Mouse (Mus musculus) CH12F3 (cell line): ENCODE results near the gene Il2rg.

Experiments used
- in situ Hi-C: fragments of 300-500 bp; cut with MboI; formaldehyde crosslinking; loops from 2 replicates; pipeline ENCODE4 v1.14.3; 2020; ENCODE audit warnings: low sequenced_read_pairs

Gene Il2rg

DNA sequence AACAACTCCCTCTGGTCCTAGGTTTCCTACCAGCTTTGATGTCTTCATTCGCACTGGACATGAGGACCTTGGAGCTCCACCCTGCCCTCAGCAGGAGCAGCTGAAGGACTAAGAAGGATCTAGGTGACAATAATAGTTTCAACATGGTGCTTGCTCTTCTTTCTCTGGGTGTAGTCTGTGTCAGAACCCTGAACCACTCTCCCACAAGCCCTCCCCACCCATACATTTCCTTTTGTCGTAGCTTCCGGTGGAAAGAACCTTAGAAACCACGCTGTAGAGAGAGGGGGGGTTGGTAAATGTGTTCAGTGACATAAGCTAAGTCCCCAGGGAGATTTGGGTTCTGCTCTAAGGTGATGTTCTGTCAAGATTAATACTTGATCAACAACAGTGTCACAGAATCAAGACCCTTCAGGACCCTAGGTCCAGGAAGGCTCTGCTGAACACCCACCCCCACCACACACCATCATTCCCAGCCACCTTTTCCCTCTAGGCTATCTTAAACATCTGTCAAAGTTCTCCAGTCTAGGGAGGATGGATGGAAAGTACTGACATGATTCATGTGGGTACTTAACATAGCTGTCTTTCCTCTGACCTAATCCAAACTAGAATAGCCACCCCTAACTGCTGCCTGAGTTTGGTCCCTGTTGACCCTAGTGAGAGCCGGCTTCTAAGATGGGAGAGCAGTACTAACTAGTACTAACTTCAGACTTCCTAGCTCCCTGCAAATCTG is at the start of gene Il2rg:
Gene Il2rg (minus strand): TSS at position 231 of the 730 bp plus-strand sequence.
- in situ Hi-C loops = no loop called here

DNA sequence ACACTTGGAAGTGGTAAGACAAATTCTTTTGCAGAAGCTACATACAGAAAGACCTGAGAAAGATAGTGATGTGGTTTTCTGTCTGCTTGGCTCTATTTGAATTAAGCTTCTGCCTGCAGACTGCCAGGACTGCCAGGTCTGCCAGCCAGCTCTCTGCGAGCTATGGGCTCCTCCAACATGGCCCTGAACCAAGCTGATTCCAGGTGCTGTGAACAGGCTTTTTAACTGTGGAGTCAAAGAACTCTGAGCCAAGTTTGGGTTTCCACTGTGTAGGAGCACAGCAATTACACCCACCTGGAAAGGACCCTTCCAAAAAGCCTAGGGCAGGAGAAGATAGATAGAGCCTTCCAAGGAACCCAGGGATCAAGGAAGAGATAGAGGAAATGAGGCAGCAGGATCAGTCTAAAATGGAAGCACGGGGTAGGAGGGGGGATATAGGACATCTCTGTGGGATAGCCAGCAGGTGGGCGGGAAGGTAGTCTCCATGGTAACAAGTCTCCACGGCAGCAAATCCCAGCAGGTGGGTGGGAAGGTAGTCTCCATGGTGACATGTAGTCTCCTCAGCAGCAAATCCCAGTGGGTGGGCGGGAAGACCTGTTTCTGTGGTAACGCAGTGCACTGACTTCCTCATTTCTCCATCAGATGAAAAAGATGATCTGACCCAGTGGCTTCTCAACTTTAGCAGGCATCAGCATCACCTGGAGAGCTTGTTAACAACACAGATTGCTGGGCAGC is 45.7 kb upstream of the Il2rg start:
- in situ Hi-C loops = no loop called here

DNA sequence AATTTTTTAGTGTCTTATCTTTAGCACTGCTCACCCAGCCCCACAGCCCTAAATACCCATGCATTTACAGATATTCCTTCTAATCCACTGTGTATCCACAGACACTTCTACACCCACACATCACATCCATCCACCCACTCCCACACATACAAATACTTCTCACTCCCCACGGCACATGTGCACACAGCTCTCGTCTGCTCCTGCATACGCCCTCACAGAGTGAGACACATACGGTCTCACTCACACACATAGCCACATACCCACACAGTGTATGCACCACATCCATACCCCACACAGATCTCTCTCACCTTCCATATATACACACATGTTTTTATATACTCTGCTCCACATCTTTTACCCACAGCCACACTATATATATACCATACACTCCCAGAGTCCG is 41.2 kb upstream of the Il2rg start:
- in situ Hi-C loops = no loop called here

DNA sequence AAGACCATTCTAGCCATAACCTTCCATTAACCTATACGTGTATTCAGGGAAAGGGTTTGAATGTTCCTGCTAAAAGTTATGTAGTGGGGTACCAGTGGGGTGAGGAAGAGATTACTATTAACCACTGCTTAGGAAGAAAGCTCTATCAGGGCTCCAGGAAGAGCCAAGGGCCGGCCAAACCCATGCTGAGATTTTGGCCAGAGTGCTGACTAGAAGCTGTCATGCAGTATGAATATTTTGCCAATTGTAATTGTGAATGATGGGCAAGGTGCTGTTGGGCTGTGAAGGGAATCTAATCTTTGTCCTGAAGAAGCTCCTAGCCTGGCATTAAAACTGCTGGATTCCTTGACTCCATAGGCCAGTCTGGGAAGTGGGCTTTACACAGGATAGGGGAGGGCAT is 36.6 kb upstream of the Il2rg start:
- in situ Hi-C loops = no loop called here

DNA sequence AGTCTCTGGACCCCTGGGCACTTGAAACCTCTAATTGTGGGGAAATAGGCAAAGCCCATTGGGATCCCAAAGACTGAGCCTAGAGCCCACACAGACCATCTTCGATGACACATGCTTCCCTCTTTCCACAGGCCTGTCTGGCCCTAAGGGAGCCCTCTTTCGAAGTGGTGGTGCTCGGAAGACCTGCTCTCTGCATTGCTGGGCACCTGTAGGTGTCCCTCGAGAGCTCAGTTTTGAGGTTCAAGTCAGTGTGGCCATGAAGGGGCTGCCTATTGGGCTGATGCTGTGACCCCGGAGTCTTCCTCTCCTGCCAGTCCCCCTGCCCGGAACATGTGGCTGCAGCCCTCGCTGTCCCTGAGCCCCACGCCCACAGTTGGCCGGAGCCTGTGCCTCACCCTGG is 33.6 kb upstream of the Il2rg start:
- in situ Hi-C loops = no loop called here

DNA sequence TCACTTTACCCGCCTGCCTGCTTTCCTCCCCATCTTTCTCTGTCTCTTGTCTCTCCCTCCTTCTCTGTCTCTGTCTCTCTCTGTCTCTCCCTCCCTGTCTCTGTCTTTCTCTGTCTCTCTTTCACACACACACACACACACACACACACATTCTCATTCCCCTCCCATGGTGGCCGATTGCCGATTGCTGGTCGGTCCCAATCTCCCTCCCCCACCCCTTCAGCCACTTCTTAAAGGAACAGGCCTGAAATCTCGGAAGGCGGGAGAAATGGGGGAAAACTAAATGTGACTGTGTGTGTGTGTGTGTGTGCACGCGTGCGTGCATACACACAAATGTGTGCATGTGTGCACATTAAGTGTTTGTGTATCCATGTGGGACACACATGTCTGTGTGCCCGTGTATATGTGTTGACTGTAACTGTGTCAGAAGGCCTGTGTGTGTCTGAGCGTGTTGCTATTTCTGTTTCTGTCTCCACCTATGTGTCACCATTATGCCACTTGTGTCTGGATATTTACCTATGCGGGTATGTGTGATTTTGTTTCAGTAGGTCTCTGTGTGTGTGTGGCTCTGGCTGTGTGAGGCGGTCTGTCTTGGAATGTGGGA is 32.5 kb upstream of the Il2rg start:
- in situ Hi-C loops = no loop called here

DNA sequence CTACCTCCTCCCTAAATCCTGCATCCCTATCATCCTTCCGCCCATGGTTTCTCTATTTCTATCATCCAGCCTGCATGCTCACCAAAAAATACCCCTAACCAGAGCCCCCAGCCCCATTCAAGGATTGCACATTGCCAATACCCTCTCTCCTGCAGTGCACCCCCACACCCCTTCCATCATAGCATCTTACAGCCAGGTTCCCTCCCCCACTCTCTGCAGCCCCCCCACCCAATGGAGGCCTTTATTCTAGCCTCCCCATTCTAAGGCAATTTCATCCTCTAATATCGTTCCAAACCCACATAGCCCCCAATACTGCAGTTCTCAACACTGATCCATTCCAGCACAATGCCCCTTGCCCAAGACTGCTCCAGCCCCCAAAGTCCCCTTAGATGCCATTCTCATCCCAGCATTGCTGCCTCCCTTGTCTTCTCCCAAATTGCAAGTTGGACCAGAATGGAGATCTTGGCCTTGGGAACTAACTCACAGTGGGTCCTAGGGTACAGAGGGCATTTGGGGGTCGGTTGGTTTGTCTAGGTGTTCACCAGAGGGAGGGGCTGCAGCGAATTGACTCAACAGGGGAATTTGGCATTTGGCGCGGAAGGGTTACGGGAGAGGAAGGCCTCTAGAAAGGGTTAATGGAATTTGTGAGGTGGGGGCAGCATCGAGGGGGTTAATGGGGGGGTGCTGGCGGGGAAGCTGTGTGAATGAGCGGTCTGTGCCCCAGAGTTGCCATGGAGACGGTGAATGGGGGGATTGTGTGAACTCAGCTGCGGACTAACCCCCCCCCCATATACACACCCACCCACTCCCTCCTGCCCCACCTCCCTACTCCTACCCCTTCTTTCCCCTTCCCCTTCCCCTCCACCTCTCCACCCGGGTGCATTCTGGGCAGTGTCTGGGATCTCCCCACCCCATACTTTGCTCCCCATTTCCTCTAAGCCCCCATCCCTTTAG is 31.7 kb upstream of the Il2rg start:
- in situ Hi-C loops = no loop called here

DNA sequence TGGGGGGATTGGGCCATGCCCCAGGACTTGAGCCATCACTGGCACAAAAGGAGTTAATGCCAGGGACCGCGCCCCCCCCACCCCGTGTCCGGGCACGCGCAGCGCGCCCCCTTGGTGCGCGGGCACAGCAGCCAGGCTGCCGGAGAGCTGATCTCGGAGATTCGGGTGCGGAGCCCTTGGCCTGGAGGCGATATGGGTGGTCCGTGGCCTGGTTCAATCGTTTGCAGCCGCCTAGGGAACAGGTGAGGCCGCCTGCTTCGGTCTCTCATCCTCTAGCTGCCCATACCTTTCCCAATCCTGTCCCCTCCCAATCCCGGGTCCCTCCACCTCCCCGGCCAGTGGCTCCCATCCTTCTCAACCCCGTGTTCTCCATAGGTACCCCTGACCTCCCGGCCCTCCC is 31.0 kb upstream of the Il2rg start, which contains the start of gene Nlgn3:
Gene Nlgn3 (plus strand): TSS at position 114 of the 400 bp plus-strand sequence.
- in situ Hi-C loops = no loop called here

DNA sequence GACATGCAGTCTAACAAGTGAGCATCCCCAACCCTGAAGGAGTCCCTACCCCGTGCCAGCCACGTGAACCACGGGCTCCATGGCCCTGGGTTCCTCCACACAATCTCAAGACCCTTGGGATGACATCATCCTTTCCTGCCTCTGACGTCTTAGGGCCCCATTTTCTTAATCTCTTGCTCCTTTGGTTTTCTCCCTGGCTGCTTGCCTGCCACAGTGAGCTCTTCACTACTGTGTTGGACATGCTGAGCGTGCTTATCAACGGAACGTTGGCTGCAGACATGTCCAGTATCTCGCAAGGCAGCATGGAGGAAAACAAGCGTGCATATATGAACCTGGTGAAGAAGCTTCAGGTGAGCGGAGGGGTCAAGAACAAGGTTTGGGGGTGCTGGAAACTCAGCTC is 22.1 kb upstream of the Il2rg start:
- in situ Hi-C loops = no loop called here

DNA sequence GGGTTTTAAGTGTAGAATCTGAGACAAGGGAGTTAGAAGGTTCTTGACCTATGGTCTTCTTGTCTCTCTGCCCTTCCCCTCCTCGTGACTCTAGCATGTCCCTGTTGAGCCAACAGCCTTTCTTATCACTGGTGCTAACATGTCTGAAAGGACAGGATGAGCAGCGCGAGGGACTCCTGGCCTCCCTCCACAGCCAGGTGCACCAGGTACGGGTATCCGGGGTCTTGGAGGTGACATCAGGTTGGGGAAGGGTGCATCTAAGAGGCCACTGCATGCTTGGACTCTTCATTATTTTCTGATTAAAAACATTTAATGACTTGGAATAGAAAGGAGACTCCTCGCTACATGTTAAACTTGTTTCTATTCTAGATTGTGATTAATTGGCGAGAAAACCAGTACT is 21.0 kb upstream of the Il2rg start:
- in situ Hi-C loops = no loop called here

DNA sequence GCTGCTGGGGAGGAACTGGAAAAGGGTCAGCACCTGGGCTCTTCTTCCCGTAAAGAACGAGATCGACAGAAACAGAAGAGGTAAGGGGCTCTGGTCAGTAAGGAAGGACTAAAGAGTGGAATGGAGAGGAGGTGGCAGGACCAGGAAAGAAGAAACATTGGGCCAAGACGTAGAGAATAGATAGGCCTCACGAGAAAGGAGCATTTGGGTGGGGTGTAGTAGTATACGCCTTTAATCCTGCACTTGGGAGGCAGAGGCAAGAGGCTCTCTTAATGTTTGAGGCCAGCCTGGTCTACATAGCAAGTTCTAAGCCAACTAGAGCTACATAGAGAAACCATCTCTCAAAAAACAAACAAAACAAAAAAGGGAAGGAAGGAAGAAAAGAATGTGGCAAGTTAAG is 20.4 kb upstream of the Il2rg start:
- in situ Hi-C loops = no loop called here

DNA sequence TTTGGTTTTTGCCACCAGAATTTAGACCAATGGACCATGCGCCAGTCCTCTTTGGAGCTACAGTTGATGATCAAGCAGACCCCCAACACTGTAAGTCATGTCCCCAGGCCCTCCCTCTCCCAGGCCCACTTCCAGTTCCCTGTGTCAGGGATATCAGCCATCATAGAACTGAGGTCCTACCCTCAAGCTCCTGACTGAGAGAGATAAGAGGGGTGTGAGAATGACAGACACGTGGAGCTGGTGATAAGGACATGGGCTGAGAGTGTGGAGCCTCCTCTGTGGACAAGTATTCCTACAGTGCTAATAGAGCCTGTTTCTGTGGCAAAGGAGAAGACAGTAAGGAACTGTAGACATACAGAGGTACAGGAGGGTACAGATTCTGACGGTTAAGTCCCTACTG is 19.5 kb upstream of the Il2rg start:
- in situ Hi-C loops = no loop called here

DNA sequence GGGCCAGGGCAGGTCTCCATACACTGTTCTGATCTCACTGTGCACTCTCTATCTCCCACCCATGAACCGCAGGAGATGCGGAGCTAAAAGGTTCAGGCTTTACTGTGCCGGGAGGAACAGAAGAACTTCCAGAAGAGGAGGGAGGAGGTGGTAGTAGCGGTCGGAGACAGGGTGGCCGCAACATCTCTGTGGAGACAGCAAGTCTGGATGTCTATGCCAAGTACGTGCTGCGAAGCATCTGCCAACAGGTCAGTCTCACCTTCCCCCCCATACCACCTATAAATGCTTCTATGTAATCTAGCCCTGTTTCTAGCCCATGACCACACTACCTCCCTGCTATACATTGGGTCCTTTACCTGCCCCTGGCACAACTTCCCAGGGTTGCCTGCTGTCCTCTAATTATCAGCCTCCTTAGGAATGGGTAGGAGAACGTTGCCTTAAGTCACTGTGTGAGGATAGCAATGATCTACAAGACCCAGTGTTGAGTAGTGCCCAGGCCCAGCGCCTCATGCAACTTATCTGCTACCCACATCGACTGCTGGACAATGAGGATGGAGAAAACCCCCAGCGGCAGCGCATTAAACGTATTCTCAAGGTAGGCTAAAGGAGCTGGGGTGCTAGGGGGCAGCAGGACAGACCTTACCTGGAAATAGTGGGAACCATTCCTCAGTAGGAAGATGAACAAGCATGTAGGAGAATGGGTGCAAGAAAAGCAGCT is 18.1 kb upstream of the Il2rg start:
- in situ Hi-C loops = no loop called here

DNA sequence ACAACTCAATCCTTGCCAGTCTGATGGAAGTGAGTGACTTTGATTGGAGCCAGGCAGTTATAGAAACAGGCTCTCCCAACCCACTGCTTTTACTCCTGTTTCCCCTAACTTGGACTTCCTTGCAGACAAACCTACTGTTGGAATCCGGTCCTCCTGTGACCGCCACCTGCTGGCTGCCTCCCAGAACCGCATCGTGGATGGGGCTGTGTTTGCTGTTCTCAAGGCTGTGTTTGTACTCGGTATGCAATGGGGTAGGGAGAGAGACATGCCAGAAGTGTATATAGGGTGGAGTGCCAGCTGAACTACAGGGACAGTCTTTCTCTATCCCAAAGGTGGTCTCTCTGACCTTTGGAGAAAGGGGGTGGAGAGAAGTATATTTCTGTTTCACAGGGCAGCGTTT is 17.5 kb upstream of the Il2rg start:
- in situ Hi-C loops = no loop called here

DNA sequence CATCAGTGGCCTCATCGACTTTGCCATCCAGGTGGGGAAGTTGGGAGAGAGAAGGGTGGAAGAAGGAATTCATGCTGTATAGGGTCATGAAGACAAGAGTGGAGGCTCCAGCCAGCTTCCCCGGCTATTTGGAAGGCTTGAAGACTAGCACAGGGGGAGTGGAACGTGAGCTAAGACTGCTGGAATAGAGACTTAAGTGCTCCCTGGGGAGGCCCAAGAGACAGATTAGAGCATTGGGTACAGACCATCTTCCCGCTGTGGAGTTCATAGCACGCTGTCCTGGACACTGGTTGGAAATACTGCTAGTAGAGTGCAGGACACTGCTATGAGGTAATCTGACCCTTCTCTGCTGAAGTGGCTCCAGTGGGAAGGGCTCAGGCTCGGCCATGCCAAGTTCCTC is 14.8 kb upstream of the Il2rg start:
- in situ Hi-C loops = no loop called here

DNA sequence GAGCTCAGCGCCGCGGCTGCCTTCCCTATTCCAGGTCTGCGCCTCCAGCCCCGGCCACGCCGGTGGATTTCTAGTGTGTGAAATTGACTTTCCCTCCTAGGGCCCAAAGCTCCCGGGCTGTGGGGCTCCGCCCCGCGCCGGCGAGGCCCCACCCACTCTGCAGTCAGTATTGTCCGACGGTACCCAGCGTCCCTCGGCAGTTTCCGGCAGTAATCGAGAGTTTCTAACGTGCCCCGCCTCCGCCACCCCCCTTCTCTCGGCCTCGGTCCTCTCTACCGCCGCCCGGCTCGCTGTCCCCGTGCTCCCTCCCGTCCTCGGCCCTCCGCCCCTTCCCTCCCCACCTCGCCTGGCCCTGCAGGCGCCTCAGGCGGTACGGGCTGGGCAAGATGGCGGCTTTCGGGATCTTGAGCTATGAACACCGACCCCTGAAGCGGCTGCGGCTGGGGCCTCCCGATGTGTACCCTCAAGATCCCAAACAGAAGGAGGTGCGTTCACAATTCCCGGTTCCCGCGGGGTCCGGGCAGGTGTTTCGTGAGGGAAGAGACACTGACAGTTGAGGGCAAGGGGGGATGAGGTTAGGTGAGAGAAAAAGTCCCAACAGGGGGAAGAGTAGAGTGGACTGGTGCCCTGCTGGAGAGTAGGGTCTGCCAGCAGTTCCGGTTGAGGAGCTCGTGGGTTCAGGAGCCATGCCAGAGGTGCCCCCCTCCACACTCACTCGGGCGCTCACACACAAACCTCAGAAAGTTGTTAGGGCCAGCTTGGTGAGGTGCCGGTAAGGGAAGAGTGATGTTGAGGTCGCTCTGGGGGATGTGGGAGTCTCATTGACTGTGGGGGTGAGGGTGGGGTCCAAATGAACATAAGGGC is 6.1 kb upstream of the Il2rg start, which contains the start of gene Med12:
Gene Med12 (plus strand): TSS at position 156 of the 864 bp plus-strand sequence.
- in situ Hi-C loops = no loop called here

DNA sequence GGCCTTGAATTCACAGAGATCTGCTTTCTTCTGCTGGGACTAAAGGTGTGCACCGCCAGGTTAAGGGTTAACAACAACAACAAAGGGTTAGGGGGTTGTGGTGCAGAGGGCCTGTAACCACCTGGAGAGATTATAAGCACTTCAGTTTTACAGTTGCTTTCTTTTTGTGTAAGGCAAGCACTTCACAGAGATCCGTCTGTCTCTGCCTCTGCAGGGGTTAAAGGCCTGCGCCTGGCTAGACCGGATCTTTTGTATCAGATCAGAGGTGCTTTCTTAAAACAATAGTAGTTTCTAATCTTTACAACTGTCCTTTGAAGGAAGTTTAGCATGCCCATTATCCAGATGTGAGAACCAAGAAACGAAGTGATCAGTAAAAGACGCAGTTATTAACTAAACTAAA is 5.4 kb upstream of the Il2rg start:
- in situ Hi-C loops = no loop called here

DNA sequence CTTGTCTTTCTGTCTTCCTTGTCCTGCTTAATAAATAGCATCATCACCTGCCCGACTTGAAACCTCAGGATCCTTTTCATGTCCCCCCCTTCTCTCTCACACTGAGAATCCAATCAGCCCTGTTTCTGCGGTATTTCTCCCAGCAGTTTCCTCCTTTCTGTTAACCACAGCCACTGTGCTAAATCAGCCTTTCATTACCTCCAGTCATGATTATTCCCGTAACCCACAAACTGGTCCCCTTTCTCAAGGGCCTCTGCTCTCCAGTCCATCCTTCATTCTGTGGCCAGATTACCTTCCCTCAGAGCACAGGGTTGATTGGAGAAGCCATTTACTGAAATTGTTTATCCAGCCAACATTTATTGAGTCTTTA is 685 bp upstream of the Il2rg start, which contains the start of gene Gm20489:
Gene Gm20489 (minus strand): TSS at position 269 of the 370 bp plus-strand sequence.
- in situ Hi-C loops = no loop called here

DNA sequence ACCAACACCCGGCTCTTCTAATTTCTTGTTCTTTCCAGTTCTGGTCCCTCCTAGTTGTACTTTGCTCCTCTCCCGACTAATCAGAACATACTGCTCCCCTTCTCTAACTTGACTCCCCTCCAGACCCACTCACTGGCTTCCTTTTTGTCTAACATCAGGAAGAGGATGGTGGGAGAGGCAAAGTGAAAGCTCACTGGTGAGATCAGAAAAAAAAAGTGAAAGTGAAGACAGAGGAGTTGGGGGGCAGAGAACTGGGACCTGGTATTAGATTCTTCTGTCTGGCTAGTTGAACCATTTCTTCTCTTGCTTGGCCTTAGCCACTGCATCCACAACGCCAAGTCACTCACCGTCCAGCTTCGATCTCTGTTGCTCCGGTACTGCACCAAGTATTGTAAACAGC is 1.4 kb downstream of the Il2rg start:
- in situ Hi-C loops = no loop called here
